Mouse (Mus musculus) duodenum, adult 2 months (tissue): ENCODE results near the gene Gm3047. TPM values are rescaled to one million over a fixed set of nuclear protein-coding genes. Genes with fewer than 3 reads are reported as not detected.

Experiments used
- polyA plus RNA-seq: library from polyadenylated mRNA; depleted of rRNA; stranded (reverse); fragments of >200 nt; gene quantifications from 2 replicates; pipeline ENCODE4 v1.2.3, GENCODE M21; 2012; ENCODE audit warnings: low replicate concordance; rRNA removed

The Gm3047 gene
- polyA plus RNA-seq = not detected in 2 replicates

GRCm38 (mm10) chr14:4555105-4555504 is at the start of gene Gm3047:
Gene Gm3047 (plus strand): TSS chr14:4555405.

Other genes with a start within 250 kb of the Gm3047 start
- gene Gm3149, start 238.1 kb upstream of the Gm3047 start, polyA plus RNA-seq = not detected in 2 replicates
- gene 2610042L04Rik, start 220.6 kb upstream of the Gm3047 start, polyA plus RNA-seq = not detected in 2 replicates
- not detected in 2 replicates for gene Gm3159, start 157.9 kb upstream of the Gm3047 start, polyA plus RNA-seq
- not detected in 2 replicates for gene Gm3164, start 140.0 kb upstream of the Gm3047 start, polyA plus RNA-seq
- not detected in 2 replicates for gene Gm3173, start 124.4 kb upstream of the Gm3047 start, polyA plus RNA-seq
- not detected in 2 replicates for gene Gm3182, start 73.7 kb upstream of the Gm3047 start, polyA plus RNA-seq
- not detected in 2 replicates for gene Gm8159, start 76.9 kb downstream of the Gm3047 start, polyA plus RNA-seq
- not detected in 2 replicates for gene Gm3239, start 108.8 kb downstream of the Gm3047 start, polyA plus RNA-seq
- gene Gm7876, start 153.8 kb downstream of the Gm3047 start, polyA plus RNA-seq = not detected in 2 replicates
- 0.19 and 0.34 TPM in 2 replicates for gene Gm3252, start 171.4 kb downstream of the Gm3047 start, polyA plus RNA-seq
- not detected in 2 replicates for gene Gm9602, start 220.9 kb downstream of the Gm3047 start, polyA plus RNA-seq